Mouse (Mus musculus) ES-E14 (cell line): ENCODE data around the gene Tmcc1.

Experiments
- ZC3H11A ChIP-seq: IDR thresholded peaks from 2 replicates; pipeline ENCODE4 v1.6.1; 2012; ENCODE audit warnings: low read depth, mild to moderate bottlenecking, inconsistent platforms, low read length, borderline replicate concordance
- ZNF384 ChIP-seq: IDR thresholded peaks from 2 replicates; pipeline ENCODE4 v1.6.1; 2012; ENCODE audit warnings: low read depth, low read length, inconsistent platforms

GRCm38 (mm10) chr6:116004069-116004468 lies 189.2 kb downstream of the Tmcc1 start:
- TF ChIP-seq ZNF384 (no peak), ZC3H11A (no peak)
